Mouse (Mus musculus) liver, embryonic 14.5 days (tissue): ENCODE measurements around the gene Pgpep1.

Source experiments
- CTCF ChIP-seq: IDR thresholded peaks from 2 replicates; pipeline ENCODE4 v1.5.1; 2016; ENCODE audit warnings: antibody characterized with exemption, low read depth, control low read depth
- EP300 ChIP-seq: IDR thresholded peaks from 2 replicates; pipeline ENCODE4 v1.6.1; 2016; ENCODE audit warnings: antibody characterized with exemption, low read depth

DNA sequence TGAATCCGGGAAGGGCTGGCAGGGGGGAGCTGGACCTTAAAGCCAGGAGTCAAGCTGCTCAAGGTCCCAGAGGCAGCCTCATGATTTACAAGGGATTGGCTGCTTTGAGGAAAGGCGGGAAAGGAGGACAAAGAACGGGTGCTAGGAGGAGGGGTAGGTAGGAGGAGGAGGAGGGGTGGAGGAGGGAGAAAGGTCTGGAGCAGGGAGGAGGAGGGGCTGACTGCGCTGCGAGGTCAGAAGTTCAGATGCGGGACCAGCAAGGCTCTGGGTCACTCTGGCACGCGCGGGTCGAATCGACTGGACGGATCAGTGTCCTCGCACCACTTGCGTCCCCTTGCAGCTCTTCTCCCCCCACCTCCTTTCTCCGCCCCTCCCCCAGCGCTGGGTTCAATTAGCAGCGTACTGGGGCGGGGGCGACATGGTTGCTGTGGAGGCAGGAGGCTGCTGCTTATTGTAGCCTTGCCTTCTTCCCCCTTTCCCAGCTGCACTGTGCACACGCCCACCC lies 31.6 kb upstream of the Pgpep1 start:
- TF ChIP-seq CTCF (no peak), EP300 (no peak)
